Mouse (Mus musculus) limb, embryonic 12.5 days (tissue): ENCODE results near the gene Tcte1. TPM values are rescaled to one million over a fixed set of nuclear protein-coding genes. Genes with fewer than 3 reads are reported as not detected.

ENCODE experiments used
- ATAC-seq: fragments of 200-750 bp; cut with Nextera tagmentation; 2 replicates; pipeline ENCODE4 v1.8.0; 2017; ENCODE audit warnings: low read depth, moderate TSS enrichment; ENCODE audit not compliant: insufficient number of reproducible peaks, insufficient read depth, low FRiP score, low TSS enrichment
- H3K27ac ChIP-seq: fragments of 300-500 bp; sonication (generic); 2 replicates; pipeline ENCODE4 v1.5.1; 2016; ENCODE audit warnings: mild to moderate bottlenecking, moderate library complexity
- H3K27me3 ChIP-seq: fragments of 300-500 bp; sonication (generic); 2 replicates; pipeline ENCODE4 v1.6.1; 2016; ENCODE audit warnings: mild to moderate bottlenecking, moderate library complexity
- H3K36me3 ChIP-seq: fragments of 300-500 bp; sonication (generic); 2 replicates; pipeline ENCODE4 v1.6.1; 2016; ENCODE audit warnings: mild to moderate bottlenecking, moderate library complexity
- H3K4me1 ChIP-seq: fragments of 300-500 bp; sonication (generic); replicated peaks from 2 replicates; pipeline ENCODE4 v1.6.1; 2016
- H3K4me2 ChIP-seq: fragments of 300-500 bp; sonication (generic); 2 replicates; pipeline ENCODE4 v1.6.1; 2016; ENCODE audit warnings: mild to moderate bottlenecking, moderate library complexity
- H3K4me3 ChIP-seq: fragments of 300-500 bp; sonication (generic); replicated peaks from 2 replicates; pipeline ENCODE4 v1.5.1; 2016; ENCODE audit warnings: mild to moderate bottlenecking
- H3K9ac ChIP-seq: fragments of 300-500 bp; sonication (generic); replicated peaks from 2 replicates; pipeline ENCODE4 v1.6.1; 2016; ENCODE audit warnings: mild to moderate bottlenecking, moderate library complexity
- H3K9me3 ChIP-seq: fragments of 300-500 bp; sonication (generic); 2 replicates; pipeline ENCODE4 v1.6.1; 2016; ENCODE audit warnings: mild to moderate bottlenecking, moderate library complexity
- WGBS: fragments of 180-500 bp; shearing (Covaris S2); methylation state at CpG from one replicate; pipeline ENCODE4 v1.1.7; 2016; 5-methylcytosine and 5-hydroxymethylcytosine counted together
- polyA plus RNA-seq: library from polyadenylated mRNA; unstranded; fragments of >200 nt; fragmentation: Nextera tagmentation; extraction: Ambion mirVana; gene quantifications from 2 replicates; pipeline ENCODE4 v1.2.1, GENCODE M21; 2016

The Tcte1 gene
- polyA plus RNA-seq, 1 experiment from 2014 or later, result 1.3 TPM

- H3K36me3 ChIP-seq, result peaks cover 67% of the 10 kb centered on the region
- no peak overlapping the region for H3K9ac ChIP-seq
- no peak overlapping the region for H3K4me2 ChIP-seq
- H3K9me3 ChIP-seq, result no peaks in the 10 kb centered on the region
- H3K27ac ChIP-seq, result no peak overlapping the region
- no peaks in the 10 kb centered on the region for H3K4me1 ChIP-seq
- ATAC-seq, result no peak
- H3K27me3 ChIP-seq, result no peaks in the 10 kb centered on the region
- WGBS, result 57% methylated on average over 15 of the region's 15 CpGs
- H3K4me3 ChIP-seq, result no peak overlapping the region
These were observed 8.0 kb upstream of the Tcte1 start for GRCm38 (mm10) chr17:45515204-45515726.

DNA sequence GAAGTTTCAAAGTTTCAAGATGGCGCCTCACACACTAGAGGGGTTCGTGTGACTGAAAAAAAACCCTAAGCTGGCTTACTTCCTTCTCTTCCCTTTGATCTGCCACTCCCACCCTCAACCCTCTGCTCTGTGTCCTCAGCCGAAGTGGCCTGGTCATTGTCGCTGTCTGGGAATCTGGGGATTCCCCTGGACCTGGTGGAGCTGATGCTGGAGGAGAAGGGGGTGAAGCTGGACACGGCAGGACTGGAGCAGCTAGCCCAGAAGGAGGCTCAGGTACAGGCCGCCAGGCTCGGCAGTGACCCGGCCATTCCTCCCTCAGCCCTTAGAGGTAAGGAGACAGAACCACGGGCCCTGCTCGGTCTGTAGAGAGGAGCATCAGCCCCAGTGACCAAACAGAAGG is 7.4 kb upstream of the Tcte1 start:
- no peaks in the 10 kb centered on the region for H3K4me1 ChIP-seq
- WGBS, result 77% methylated on average over 10 of the region's 10 CpGs
- no peak overlapping the region for H3K9ac ChIP-seq
- no peak for ATAC-seq
- H3K9me3 ChIP-seq, result no peaks in the 10 kb centered on the region
- H3K4me3 ChIP-seq, result no peak overlapping the region
- peaks cover 67% of the 10 kb centered on the region for H3K36me3 ChIP-seq
- no peak overlapping the region for H3K4me2 ChIP-seq
- H3K27me3 ChIP-seq, result no peaks in the 10 kb centered on the region
- no peak overlapping the region for H3K27ac ChIP-seq

DNA sequence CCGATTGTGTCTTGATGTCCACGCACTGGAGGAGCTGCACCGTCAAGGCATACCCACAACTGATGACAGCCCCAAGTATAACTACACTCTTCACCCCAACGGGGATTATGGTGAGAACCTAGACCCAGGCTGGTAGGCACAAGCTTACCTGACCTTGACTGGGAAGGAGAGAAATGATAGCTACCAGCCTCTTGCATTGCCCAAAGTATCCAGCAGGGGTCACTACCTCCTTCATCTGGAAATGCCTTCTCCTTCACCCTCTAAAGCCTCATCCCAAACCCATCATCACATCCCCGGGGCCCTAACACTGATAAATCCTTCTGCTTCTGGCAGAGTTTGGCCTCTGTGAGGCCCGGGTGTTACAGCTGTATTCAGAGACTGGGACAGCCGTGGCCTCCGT is 6.7 kb upstream of the Tcte1 start:
- Histone ChIP-seq H3K36me3 (peaks cover 65% of the 10 kb centered on the region), H3K4me3 (no peak overlapping the region), H3K27me3 (no peaks in the 10 kb centered on the region), H3K4me1 (no peaks in the 10 kb centered on the region), H3K9me3 (no peaks in the 10 kb centered on the region), H3K9ac (no peak overlapping the region), H3K4me2 (no peak overlapping the region), H3K27ac (no peak overlapping the region)
- 53% methylated on average over 8 of the region's 8 CpGs for WGBS
- no peak for ATAC-seq

GRCm38 (mm10) chr17:45517135-45517534 is 6.1 kb upstream of the Tcte1 start:
- Histone ChIP-seq H3K27ac (no peak overlapping the region), H3K9me3 (no peaks in the 10 kb centered on the region), H3K4me3 (no peak overlapping the region), H3K27me3 (no peaks in the 10 kb centered on the region), H3K9ac (no peak overlapping the region), H3K4me1 (no peaks in the 10 kb centered on the region), H3K4me2 (no peak overlapping the region), H3K36me3 (peaks cover 65% of the 10 kb centered on the region)
- 92% methylated on average over 21 of the region's 21 CpGs for WGBS
- ATAC-seq, result no peak

DNA sequence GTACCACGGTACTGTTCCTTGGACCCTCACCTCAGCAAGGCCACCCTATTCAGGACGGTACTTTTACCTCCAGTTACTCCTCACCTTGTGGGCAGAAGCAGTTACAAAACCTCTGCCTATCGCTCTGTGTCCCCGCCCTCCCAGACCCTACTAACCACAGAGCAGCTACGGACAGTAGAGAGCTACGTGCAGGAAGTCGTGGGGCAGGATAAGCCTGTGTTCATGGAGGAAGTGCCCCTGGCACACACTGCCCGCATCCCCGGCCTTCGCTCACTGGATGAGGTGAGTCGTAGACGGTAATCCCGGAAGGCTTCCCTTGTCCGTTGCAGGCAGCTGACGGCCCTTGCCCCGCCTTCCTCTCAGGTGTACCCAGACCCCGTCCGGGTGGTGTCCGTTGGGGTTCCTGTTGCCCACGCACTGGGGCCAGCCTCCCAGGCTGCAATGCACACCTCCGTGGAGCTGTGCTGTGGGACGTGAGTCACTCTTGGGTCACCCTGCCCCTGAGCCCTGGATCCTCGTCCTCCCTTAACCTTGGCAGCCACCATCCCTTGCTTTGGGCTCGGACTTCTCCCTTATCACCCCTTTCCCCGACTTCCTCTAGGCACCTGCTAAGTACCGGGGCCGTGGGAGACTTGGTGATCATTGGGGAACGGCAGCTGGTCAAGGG is 5.6 kb upstream of the Tcte1 start:
- no peak for ATAC-seq
- Histone ChIP-seq H3K27ac (no peak overlapping the region), H3K4me3 (no peak overlapping the region), H3K4me1 (peaks cover 2% of the 10 kb centered on the region), H3K9ac (no peak overlapping the region), H3K9me3 (no peaks in the 10 kb centered on the region), H3K4me2 (no peak overlapping the region), H3K36me3 (peaks cover 65% of the 10 kb centered on the region), H3K27me3 (no peaks in the 10 kb centered on the region)
- WGBS, result 92% methylated on average over 28 of the region's 28 CpGs

GRCm38 (mm10) chr17:45518766-45519475 is 4.3 kb upstream of the Tcte1 start:
- Histone ChIP-seq H3K27me3 (peaks cover 6% of the 10 kb centered on the region), H3K4me3 (no peak overlapping the region), H3K4me2 (no peak overlapping the region), H3K4me1 (peaks cover 11% of the 10 kb centered on the region), H3K27ac (no peak overlapping the region), H3K9me3 (no peaks in the 10 kb centered on the region), H3K36me3 (peaks cover 58% of the 10 kb centered on the region), H3K9ac (no peak overlapping the region)
- no peak for ATAC-seq
- 73% methylated on average over 12 of the region's 12 CpGs for whole genome bisulfite sequencing

DNA sequence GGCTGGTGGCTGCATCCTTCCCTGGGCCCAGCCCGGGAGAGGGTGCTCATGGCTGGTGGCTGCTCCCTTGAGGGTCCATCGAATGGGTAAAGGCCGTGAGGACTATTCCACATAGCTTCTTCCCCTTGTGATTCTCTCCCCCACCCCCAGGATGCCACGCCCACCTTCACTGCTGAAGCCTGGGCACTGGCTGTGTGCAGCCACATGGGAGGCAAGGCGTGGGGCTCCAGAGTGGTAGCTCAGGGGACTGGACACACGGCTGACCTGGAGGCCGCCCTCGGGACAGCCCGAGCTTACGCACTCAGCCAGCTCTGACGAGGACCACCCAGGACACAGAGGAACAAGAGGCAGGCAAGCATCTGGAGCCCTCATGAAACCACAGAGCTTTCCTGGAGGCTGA is 3.1 kb upstream of the Tcte1 start:
- H3K27me3 ChIP-seq, result peaks cover 18% of the 10 kb centered on the region
- H3K4me3 ChIP-seq, result no peak overlapping the region
- no peak overlapping the region for H3K4me2 ChIP-seq
- 71% methylated on average over 11 of the region's 11 CpGs for whole genome bisulfite sequencing
- H3K9ac ChIP-seq, result no peak overlapping the region
- H3K9me3 ChIP-seq, result no peaks in the 10 kb centered on the region
- peaks cover 52% of the 10 kb centered on the region for H3K36me3 ChIP-seq
- ATAC-seq, result no peak
- H3K27ac ChIP-seq, result no peak overlapping the region
- peaks cover 11% of the 10 kb centered on the region for H3K4me1 ChIP-seq

DNA sequence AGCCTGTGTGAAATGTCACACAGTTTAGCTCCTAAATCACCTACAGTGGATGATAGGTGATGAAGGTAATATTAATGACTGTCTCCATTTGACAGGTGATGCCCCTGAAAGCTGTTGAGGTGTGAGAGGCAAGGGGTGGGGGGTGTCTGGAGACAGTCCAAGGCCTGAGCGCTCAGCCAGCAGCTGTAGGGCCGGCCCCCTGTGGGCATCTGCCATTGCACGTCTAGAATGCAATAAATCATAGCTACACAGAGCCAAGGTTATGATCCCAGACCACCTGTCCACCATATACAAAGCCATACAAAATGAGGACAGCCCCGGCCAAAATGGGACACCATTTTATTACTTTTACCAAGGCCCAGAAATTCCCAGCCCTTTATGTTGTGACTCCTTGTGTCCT is 1.7 kb downstream of the Tcte1 start:
- Histone ChIP-seq H3K4me2 (no peak overlapping the region), H3K27ac (no peak overlapping the region), H3K9me3 (no peaks in the 10 kb centered on the region), H3K4me1 (peaks cover 11% of the 10 kb centered on the region), H3K4me3 (no peak overlapping the region), H3K36me3 (peaks cover 10% of the 10 kb centered on the region), H3K27me3 (peaks cover 46% of the 10 kb centered on the region), H3K9ac (no peak overlapping the region)
- WGBS, result 33% methylated on average over 4 of the region's 4 CpGs
- no peak for ATAC-seq

DNA sequence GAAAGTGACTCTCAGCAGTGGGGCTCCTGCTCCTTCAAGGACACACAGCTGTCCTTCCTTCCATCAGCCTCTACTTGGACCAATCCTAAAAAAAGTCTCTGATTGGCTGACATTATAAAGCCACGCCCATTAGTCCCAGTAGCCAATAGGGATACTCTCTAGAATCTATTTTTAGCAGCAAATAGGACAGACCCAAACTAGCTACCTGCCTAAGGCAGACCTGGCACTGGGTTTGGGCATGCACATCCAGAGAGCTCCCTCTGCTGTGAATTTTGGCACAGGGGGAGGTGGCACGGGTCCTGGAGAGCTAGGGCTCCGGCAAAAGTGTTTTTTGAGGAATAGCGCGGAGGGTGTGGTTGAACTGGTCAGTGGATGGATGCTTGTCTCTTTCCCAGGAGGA is 3.3 kb downstream of the Tcte1 start:
- peaks cover 11% of the 10 kb centered on the region for H3K4me1 ChIP-seq
- H3K4me2 ChIP-seq, result no peak overlapping the region
- ATAC-seq, result no peak
- no peak overlapping the region for H3K27ac ChIP-seq
- no peak overlapping the region for H3K4me3 ChIP-seq
- H3K27me3 ChIP-seq, result peaks cover 59% of the 10 kb centered on the region
- no peaks in the 10 kb centered on the region for H3K36me3 ChIP-seq
- no peak overlapping the region for H3K9ac ChIP-seq
- WGBS, result 18% methylated on average over 5 of the region's 5 CpGs
- H3K9me3 ChIP-seq, result no peaks in the 10 kb centered on the region

GRCm38 (mm10) chr17:45530346-45530782 is 7.1 kb downstream of the Tcte1 start:
- no peaks in the 10 kb centered on the region for H3K36me3 ChIP-seq
- H3K27me3 ChIP-seq, result peaks cover 76% of the 10 kb centered on the region
- no peaks in the 10 kb centered on the region for H3K9me3 ChIP-seq
- no peak overlapping the region for H3K4me2 ChIP-seq
- 48% methylated on average over 13 of the region's 13 CpGs for WGBS
- no peaks in the 10 kb centered on the region for H3K4me1 ChIP-seq
- H3K4me3 ChIP-seq, result no peak overlapping the region
- H3K27ac ChIP-seq, result no peak overlapping the region
- no peak overlapping the region for H3K9ac ChIP-seq
- no peak for ATAC-seq

DNA sequence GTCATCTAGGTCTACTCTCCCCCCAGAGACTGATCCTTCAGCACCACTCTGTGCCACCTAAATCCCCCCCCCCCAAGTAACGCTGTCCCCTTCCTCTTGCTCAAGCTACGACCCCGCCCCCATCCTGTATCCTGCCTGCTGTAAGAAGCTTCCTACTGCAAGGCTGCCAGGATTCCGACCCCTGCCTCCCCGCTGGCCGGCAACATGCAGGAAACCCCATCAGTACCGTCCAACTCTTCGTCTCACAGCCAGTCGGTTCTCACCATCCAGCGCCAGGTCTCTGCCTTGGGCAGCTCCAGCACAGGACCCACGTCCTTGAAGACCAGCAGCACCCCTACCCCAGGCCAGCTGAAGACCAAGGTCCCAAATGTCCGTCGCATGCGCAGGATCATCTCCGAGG is 9.7 kb downstream of the Tcte1 start:
- peaks cover 84% of the 10 kb centered on the region for H3K27me3 ChIP-seq
- WGBS, result 54% methylated on average over 15 of the region's 15 CpGs

More for the DNA sequence above, 9.7 kb downstream of the Tcte1 start:
- Histone ChIP-seq H3K4me2 (no peak overlapping the region), H3K9me3 (no peaks in the 10 kb centered on the region), H3K36me3 (no peaks in the 10 kb centered on the region), H3K27ac (no peak overlapping the region), H3K4me3 (no peak overlapping the region), H3K9ac (no peak overlapping the region), H3K4me1 (no peaks in the 10 kb centered on the region)
- no peak for ATAC-seq
